Mouse (Mus musculus): ENCODE measurements around the gene Map3k20.

Map3k20 gene

DNA sequence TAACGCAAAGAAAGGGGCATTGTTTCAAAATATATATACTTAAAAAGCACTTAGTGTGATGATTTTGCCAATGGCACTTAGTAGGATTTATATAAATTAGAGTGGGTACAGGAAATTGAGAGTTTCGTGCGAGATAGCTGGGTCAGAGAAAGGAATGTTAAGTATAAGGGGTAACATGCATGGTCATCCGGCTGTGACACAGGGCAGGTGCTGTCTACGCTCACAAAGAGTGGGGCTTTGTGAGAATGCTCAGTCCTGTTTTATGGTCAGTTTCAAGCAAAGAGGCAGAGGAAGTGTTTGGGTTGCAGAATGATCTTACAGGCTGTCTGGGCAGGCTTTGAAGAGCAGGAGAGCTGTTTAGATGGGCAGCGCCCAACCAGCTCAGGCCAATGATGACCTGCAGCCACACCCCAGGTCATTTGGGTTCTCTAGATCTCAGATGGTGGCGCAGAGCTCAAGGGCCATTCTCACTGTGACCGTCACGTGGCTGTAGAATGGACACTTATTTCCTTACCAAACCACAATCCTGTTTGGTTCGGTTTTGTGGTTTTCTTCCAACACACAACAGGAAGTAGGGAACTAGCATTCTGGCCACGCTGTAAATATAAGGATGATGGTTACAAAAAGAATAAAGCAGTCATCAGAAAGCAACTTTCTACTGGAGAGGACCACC is 37.4 kb downstream of the Map3k20 start:
- DNase-seq: no peak

DNA sequence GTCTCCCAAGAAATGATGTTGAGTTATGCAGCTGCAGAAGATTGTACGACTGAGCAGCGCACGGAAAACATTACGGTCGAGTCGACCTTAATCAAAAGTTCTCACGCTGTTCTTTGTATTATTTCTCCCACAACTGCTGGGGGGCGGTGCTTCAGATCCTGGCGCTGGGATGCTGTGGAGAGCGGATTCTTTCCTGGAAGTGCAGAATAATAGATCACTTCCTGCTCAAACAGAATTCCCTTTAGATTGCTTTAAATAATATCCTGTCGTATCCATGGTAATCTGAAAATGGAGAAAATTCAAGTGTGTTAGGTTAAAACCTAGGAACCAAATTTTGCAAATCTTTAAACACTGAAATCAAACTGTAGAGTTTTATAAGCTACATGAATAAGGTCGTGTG is 39.0 kb downstream of the Map3k20 start:
- DNase-seq: no peak

DNA sequence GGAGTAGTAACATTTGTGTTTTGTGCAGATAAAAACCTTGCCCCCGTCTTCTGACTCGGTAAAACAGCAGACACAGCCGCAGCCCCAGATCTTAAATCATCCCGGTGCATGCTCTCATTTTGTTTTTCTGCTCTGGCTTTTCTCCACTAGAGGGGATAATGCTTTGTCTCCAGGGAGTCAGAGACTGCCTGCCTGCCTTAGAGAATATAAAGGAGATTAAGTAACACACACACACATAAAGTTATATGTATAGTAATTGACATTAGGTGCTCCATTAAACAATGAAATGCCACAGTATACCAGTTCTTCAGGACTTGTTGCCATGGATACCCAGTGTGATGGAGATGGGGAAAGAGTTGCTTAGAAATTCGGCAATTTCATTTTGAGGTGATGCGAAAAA is 41.1 kb downstream of the Map3k20 start:
- no peak for DNase-seq

DNA sequence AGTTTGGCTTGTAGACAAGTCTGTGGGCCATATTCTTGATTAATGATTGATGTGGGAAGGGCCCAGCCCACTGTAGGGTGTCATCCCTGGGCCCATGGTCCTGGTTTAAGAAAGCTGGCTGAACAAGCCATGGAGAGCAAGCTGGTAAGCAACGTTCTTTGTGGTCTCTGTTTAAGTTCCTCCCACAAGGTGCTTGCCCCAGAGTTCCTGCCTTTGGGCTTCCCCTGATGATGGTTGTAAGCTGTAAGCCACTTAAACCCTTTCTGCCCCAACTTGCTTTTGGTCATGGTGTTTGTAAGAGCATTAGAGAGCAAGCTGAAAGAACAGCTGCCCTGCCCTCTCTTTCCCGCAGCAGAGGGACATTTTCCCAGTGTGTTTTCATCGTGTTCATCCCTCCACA is 43.0 kb downstream of the Map3k20 start:
- DNase-seq: no peak

DNA sequence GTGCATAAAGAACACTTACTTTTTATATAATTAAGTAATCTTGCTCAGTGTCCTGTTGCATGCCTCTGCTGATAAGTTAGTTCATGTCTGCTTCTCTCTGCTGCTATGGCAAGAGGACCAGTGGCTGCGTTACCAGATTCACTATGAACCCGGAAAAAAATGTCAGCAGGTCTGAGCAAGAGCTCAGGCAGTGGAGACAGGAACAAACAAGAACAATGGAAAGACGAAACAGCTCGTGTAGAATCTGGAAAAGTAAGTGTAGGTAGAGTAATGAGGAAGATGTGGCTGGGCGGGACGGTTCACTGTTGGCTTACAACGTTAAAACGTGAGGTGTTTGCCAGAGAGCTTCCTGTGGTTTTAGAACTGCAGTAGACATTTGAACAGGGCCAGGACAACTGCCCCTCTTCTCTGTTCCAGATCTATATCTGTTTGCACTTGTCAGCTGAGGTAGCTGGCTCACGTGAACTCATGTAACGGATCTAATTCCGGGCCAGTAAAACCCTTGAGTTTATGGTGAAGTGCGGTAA is 45.6 kb downstream of the Map3k20 start:
- no peak for DNase-seq

DNA sequence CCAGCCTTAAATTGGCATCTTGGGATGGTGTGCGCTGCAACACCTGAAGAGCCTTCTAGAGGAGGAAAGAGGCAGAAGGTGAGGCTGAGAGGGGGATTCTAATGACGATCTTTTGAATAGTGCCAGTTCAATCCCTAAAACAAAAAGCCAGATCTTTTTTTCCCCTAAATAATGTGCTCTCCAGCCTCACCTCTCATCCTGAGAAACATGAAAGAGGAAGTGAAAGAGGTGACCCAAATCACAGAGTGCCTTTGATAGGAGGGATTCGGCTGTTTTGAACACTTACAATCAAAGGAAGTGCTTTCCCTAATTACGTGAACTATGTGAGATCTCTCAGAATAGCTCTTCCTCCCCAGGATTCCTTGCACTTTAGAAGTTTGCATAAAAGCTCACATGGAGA is 46.6 kb downstream of the Map3k20 start:
- no peak for DNase-seq

DNA sequence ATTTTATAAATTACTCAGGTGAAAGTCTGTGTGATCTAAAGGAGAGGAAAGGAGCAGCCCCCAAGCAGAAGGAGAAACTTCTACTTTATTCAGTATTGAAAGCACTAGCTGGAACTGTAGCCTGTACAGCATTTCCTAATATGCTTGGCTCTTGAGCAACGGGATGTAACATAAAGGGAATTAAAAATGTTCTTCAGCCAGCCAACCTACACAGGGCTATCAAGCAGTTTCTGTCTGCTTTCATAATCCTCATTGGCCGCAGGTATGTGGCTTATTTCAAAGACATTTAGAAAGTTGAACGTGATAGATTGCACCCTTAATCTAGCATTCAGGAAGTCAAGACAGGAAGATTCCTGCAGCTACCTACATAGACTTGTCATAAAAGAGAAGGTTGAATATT is 47.8 kb downstream of the Map3k20 start:
- no peak for DNase-seq

DNA sequence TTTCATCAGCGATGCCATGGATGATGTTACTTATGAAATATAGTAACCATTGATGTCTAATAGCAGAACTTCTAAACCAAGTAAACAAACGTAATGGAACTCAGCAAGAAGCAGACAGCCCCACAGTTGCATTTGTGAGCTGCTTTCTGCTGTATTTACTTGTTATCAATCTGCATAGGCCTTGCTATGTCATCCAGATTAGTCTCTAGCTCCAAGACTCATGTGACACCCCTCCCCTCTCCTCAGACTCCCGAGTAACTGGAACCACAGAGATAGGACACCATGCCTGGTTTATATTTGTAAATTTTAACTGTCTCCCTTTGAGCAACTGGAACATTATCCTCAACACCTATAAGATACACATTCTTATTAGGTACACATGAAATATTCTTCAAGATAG is 51.4 kb downstream of the Map3k20 start:
- no peak for DNase-seq

DNA sequence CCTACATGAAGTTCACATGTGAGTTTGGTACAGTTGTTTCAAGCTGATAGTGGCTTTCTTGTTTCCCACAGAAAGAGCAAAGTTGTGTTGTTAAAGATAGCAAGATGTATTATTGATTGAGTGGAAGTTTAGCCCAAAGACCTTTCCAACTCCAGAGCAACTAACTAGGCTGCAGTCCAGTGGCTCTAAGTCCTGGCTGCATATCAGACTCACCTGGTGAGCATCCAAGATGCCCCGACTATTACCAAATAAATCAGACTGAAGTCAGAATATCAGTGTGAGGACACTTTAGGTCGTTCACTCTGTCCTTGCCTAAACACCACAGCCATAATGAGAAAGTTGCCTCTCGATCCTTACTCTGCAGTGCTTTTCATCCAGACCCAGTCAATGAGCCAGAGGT is 59.8 kb downstream of the Map3k20 start:
- DNase-seq: no peak

DNA sequence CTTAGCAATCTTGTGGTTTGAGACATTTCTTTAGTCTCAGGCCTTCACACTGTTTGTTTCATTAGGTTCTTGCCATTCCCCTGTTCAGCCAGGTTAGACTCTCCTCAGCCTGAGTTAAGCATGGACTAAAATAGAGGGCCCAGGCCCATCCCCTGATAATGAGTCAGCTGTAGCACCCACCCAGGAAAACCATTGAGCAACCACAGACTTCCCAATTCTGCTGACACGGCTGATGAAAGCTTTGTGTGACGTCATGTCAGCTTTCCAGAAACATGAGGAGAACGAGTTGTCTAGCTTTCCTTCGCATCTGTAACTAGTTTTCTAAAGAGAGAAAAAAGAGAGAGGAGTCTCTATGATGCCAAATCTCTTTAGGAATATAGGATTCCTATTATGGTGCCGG is 65.9 kb downstream of the Map3k20 start:
- DNase-seq: no peak

DNA sequence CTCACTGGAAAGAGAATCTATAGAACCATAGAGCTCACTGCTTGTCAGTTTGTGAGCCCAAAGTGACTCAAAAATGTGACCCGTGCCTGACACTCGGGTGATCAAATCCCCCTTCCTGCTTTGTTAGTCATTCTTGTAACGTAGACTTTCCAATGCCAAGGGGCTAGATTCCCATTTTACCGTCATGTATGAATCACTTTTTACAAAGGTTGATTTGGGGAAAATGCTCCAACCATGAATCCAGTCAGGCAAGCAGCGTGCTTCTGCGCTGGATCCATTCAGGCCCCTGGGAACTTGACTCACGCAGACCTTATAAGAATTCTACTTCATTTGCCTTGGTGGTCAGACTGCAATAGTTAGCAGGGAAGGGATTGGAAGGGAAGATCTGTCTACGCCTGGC is 66.3 kb downstream of the Map3k20 start:
- no peak for DNase-seq

DNA sequence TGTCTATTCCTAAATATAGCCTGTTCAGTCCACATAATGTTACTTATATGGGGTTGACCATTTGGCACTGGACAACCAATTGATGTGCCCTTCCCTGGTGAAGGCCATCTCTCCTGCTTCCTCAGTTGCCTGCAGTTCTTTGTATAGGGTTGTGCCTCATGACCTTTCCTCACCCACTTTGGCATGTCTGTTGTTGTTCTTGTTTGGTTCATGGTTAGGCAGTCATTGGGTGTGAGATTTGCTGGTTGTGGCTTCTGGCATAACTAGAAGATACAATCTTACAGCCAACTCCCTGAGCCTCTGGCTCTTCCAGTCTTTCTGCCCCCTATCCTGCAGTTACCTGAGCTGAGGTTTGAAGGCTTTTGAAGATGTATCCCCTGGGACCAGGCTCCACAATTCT is 67.3 kb downstream of the Map3k20 start:
- DNase-seq: no peak

DNA sequence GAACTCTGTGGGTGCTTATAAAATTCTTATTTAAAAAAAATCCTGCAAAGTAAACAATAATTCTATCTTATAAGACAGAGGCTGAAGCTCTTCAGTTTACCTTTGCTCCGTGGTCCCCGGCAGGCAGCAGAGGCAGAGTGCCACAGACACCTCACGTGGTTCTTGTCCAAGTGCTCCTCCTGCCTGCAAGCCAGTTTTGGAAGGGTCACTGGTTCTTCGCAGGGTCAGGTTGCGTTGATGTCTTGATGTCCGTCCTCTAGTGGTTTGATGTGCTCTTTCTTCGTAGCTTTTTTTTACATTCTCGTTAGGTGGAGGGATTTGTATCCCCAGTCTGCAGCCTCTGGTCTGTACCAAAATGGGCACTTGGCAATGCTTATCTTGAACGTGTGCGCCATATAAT is 71.0 kb downstream of the Map3k20 start:
- DNase-seq: no peak

DNA sequence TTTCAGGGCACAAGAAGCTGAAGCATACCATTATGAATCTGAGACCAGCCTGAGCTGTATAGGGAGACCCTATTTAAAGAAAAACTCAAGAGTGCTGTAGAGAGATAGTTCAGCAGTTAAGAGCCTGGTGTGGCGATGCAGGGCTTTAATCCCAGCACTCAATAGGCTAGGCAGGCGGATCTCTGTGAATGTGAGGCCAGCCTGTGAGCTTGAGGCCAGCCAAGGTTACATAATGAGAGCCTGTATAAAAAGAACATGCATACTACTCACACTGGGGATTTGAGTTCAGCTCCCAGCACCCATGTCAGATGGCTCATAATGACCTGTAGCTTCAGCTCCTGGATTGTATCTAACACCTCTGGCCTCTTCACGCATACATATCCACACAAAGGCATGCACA is 76.1 kb downstream of the Map3k20 start:
- no peak for DNase-seq

DNA sequence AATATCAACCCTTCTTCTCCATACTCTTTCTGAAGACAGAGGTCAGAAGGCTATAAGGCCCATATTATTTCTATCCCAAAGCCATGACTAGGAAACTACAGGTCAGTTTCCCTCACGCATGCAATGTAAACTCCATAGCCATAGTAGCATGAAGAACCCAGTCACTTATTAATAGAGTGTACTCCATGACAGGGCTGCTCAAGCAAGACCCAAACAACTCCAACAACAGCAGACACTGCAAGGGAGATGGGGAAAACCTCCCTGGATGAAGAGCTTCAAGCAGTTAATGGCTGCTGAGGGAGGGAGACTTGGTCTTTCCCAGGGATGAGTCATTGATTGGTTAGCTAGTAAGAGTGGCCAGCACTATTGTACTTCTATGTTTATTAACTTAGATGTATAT is 78.0 kb downstream of the Map3k20 start:
- no peak for DNase-seq

DNA sequence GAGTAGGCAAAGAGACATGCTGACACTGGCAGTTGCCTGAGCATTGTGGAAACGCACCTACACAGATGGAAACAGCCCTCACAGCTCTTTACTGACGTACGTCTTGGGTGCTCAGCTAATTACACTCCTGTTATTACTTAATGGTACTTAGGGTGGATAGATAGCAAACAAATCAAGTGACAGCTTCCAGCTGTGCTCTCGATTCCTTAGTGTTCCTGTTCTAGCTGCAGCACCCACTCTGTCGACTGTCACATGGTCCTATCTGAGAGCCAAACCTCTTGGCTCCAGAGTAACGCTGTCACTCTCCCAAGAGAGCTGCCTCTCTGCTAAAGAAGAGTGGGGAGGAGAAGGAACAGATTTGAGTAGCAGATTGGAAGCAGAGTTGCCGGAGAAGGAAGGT is 80.5 kb downstream of the Map3k20 start:
- DNase-seq: no peak

DNA sequence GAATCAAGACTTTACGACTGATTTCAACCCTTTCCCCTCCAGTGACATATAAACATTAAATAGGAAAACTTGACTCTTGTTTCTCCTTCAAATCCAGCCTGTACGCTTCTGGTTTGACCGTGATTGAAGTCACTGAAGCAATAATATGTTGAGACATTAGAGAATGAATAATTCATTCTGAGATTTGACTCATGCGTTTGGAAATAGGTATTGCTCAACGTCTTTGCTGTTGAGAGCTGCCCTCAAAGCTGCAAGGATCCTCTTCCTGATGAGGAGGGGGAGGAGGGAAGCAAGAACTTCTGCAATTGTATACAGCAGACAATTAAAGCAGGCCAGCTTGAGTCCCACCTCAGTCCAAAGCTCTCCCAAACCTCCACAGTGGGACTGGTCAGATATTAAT is 81.1 kb downstream of the Map3k20 start:
- DNase-seq: no peak

DNA sequence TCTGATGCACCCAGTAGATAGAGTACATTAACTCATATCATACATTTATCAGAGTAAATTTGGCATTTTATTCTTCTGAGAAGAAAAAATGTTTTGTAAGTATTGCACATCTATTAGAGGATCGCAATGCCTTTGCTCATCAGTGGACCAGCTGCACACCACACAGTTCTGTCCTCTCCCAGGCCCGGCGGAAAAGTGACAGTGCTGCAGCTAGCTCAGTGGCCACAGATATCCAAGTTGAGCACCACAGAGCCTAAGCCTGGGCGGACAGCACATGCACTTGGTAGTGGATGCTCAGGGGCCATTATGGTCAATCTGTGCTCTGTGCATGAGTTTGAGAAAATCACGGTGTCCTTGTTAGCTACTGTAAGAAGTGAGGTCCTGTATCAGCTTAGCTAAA is 82.4 kb downstream of the Map3k20 start:
- no peak for DNase-seq

DNA sequence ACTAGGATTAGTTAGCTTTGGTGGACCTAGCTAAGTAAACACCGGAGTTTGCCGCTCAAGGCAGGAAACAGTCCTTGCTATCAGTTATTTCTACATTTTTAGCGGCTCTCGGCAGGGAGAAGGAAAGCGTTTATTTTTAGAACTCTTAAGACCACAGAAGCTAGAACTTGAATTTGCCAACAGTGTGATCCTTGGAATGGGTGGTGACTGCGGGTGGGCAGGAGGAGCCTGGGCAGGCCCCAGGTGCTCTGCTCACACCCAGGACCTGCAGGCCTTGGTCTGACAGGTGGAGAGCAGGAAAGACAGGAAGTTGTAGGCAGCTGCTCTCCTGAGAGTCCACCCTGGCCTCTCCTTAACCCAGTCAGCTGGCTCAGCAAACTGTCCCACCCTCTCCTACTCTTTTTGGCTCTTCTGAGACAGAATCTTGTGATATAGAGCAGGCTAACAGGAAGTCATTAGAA is 83.7 kb downstream of the Map3k20 start:
- DNase-seq: no peak

DNA sequence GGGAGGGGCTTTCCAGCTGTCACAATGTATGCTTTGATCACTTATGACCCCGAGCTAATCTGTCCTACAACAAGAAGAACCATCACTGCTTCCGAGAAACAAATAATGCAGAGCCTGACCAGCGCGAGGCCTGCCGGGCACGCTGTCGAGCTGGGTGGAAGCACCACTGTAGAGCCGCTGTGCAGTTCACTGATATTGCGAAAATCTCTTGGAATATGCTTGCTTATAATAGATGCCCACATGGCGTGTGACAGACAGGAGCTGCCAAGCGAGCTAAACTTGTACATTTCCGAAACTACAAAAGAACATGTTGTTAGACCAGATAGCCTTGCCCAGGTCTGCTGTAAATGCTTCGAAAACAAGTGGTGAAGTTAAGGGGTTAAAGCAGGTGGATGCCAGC is 86.7 kb downstream of the Map3k20 start:
- no peak for DNase-seq

DNA sequence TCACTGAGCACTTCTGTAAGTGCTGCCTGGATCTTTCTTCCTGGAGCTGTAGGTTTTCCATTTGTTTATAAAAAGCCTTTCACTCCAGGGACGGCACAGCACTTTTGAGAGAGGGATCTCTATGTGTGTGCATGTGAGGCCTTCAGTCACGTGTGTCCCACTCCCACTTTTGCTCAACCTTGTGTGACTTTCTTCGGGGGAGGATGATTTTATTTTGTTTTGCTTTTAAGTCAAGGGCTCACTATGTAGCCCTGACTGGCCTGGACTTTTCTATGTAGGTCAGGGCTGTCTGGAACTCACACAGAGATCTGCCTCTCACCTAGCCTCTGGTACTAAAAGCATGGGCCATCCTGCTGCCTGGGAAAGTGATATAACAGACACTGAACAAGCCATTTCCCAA is 88.6 kb downstream of the Map3k20 start:
- no peak for DNase-seq

DNA sequence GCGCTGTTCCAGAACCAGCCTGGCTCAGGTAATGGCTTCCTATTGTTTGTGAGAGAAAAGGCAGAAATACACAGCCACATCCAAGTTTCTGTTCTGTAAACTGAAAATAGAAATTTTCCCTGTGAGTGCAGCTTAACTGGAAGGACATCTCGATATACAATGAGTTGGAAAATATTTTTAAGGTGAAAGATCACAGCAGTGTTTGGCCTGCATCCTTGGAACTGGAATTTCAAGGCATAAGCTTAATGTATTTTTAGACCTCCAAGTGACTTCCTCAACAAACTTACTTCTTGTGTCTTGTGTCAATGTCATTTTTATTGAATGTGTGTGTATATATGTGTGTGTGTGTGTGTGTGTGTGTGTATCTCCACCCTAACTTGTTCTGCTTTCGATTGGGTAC is 90.4 kb downstream of the Map3k20 start:
- DNase-seq: no peak

DNA sequence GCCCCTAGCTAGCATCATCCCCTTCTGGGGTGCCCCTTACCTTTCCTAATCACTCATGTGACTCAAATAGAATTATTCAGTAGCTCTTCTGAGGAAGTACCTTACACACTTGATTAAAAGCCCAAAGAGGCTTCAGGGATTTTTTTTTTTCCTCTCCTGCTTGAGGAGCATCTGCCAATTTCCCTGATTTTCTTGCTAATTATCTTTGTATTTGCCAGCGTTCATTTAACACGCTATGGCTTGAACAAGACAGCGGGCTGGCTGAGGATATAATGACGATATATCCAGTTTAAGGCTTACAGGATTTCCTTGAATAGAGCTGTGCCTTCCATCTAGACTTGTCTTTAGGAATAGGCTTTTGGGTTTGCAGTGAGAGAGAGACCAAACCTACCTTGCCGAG is 91.5 kb downstream of the Map3k20 start:
- DNase-seq: no peak

DNA sequence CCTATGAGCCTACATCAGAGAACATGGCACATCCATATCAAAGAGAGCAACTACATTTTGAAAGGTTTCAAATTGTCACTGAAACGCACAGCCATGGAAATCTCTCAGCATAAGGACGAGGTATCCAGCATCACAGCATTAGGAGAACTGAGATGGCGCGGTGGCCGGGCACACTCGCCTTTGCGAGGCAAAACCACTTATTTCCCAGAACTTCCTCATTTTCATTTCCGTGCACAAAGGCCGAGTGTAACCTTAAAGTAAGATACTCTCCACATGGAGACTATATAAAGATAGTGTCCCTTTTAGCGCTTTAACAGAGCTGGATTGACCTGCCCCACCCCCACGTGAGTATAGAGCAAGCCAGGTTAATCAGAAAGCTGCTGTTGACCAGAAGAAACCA is 94.0 kb downstream of the Map3k20 start:
- DNase-seq: no peak

DNA sequence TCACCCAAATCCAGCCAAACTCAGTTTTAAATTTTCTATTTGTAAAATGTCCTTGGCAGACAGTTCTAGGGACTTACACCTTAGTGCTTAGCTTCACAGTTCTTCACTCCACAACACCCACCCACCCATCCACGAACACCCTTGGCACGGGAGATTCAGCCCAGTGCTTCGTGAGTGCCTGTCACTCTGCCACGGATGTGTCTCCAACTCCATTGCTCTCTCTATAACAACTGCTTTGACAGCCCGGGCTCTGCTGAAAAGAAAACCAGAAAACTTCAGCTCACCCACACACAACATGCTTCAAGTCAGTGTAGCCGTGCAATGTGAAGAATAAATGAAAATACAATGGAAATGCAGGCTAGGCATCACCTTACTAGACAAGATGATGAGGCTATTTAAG is 97.2 kb downstream of the Map3k20 start:
- DNase-seq: no peak
